Mouse (Mus musculus) gastrocnemius, adult 8-10 months (tissue): Measurements from ENCODE around the gene Zfp553. TPM values are rescaled to one million over a fixed set of nuclear protein-coding genes. Genes with fewer than 3 reads are reported as not detected.

Experiments used
- DNase-seq, 2 experiments: peaks; one replicate each; pipeline ENCODE4 v3.0.0; 2022; ENCODE audit warnings: low spot score in 2 of 2
- total RNA-seq, 4 experiments: library from RNA; stranded (reverse); gene quantifications; 2 replicates each; pipeline ENCODE4 v1.2.4; 2022

Zfp553 gene
- total RNA-seq, 4 experiments from 2014 or later: 4.2 to 5.5 (median 4.8) TPM

DNA sequence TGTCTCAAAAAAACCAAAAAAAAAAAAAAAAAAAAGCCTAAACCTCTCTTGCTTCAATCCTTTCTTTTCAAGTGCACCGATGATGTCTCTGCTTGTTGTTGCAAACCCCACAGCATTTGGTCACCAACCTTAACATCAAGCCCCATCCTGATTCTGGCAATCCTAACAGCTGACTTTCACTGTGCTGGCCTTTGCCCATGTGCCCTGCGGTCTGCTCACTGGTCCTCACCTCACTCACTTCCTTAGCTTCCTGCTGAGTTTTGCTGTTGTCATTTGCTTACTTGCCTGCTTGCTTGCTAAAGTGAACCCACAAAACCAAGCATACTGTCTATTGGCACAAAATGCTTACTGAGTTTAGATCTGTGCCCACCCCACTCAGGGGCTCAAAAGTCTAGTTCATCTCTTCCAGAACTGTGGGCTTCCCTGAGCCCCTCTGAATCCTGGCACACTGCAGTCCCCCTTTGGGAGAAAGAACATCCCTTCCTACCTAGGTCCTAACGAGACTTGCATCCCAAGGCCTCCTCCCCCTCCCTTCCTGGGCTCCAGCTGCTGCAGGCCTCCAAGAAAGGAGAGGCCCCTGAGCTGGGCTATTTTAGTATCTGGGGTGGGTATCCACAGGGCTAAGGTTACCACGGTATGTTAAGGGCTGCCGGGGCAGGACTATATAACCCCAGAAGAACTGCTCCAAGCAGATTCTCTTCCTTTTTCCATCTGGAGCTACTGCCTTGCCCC lies 21.7 kb upstream of the Zfp553 start:
- DNase-seq: peak; percentile 57 to 77

DNA sequence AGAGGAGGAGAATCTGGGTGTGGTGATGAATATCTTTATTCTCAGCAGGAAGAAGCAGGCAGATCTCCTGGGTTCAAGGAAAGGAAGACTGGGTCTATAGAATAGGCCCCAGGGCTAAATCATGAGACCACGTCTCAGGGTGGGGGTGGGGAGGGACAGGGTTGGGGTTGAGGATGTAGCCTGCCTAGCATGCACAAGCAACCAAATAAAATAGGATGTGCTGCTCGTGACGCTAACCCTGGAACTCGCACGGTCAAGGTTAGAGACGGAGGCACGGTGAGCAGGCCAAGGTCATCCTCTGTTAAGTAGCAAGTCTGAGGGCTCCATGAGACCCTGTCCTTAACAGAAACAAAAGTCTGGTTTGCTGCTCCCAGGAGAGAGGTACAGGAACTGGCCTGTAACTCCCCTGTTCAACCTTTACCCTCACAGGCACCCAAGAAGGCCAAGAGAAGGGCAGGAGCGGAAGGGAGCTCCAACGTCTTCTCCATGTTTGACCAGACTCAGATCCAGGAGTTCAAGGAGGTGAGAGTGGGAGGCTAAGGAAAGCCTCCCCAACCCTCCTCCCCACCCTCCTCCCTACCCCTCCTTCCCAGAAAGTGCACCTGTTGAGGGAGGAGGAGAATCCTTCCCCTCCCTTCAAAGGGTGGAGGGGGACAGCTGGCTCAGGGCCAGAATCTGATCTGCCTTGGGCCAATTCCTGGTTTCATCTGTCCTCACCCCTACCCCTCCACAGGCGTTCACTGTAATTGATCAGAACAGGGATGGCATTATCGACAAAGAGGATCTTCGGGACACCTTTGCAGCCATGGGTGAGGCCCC lies 20.2 kb upstream of the Zfp553 start:
- DNase-seq: peak; percentile 26 to 50

DNA sequence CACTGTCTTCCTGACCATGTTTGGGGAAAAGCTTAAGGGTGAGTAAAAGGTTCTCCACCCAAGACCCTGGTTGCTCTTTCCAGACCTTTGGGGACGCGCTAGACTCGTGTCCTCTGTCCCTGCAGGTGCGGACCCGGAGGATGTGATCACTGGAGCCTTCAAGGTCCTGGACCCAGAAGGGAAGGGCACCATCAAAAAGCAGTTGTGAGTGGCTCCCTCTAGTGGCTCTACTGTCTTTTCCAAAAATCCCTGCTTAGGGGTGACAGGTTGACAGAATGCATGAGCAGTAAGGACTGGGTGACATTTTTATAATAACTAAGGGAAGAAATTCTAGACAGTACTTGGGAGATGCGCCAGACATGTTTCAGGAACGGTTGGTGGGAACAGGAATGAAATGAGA lies 19.4 kb upstream of the Zfp553 start:
- no peak for DNase-seq

DNA sequence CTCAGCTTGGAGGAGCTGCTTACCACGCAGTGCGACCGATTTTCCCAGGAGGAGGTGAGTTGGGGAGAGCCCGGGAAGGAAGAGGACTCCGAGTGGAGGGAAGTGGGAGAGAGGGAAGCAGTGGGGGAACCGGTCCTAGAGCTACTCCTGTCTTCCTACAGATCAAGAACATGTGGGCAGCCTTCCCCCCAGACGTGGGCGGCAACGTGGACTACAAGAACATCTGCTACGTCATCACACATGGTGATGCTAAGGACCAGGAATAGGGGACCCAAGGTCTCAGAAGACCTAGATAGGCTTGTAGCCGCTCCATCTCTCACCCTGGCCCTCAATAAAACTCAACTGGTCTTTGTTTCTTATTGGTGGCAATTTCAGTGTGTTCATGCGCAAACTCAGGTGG lies 18.9 kb upstream of the Zfp553 start:
- DNase-seq: no peak

DNA sequence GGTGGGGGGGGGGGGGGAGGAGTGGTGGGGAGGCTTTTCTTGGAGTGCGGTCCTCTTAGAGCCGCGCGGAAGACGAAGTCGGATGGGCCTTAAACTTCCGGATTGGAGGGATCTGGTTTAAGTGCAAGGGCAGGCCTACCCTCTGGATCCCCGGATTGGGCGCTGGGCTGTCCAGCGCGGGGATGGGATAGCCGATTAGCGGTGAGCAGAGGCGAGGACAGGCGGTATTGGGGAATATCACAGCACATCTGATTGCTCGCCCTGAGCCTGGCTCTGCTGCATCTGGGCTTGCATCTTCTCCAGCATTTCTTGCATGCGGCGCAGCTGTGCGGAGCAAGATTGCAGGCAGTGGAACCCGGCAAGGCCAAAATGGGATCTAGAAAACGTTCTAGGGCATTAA lies 18.3 kb upstream of the Zfp553 start:
- peak; percentile 20 to 40 for DNase-seq

DNA sequence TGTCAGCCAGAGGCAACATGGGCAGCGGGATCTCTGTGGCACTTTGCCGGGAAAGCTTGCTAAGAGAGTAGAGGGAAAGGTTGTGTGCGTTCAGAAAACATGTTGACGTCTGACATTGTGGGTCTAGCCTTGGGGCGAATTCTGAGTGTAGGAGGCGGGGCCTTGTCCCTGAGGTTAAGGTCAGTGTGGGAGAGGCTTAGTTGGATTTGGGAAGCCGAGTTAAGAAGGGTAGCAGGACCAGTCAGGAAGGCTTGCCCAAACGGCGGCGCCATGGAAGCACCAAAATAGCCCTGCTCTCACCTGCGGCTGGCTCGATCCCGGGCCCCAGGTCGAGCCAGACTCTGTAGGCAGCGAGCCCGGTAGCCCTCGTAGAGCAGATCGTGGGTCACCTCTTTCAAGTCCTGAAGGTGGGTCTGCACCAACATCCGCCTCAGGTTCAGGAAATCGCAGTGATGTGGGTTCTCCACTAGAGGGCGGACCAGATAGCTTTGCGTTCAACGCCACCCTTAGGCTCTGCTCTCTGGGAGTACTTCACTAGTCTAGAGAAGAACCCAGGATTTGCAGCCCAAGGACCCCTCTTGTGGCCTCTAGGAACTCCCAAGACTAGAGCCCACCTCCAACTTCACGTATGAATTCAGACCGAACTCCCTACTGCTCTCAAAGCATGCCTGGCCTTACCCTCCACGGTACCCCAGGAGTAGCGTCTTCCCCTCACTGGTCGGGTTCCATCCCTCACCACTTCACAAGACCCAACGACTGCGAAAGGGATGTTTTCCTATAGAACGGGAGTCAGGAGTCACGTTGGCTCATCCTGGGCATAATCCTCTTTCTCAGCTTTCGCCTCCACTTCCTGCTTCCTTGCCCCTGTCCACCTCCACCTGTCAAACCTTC lies 17.6 kb upstream of the Zfp553 start:
- DNase-seq: peak; percentile 59 to 74

DNA sequence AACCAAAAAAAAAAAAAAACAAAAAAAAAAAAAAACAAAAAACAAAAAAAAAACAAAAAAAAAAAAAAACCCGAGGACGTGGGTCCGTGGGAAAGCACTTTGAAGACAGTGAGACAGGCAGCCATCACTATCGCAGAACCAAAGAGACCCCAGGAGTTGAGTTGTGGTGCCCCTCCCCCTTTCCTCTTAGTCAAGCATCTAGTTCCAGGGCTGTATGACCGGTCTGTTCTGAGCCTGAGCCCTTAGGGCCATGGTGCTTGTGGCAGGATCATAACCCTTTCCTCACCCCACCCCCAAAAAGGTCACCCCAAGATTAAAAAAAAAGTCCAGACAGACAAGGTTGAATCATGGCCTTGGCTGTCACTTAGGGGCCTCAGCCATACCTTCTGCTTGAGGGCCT lies 16.6 kb upstream of the Zfp553 start:
- DNase-seq: no peak

DNA sequence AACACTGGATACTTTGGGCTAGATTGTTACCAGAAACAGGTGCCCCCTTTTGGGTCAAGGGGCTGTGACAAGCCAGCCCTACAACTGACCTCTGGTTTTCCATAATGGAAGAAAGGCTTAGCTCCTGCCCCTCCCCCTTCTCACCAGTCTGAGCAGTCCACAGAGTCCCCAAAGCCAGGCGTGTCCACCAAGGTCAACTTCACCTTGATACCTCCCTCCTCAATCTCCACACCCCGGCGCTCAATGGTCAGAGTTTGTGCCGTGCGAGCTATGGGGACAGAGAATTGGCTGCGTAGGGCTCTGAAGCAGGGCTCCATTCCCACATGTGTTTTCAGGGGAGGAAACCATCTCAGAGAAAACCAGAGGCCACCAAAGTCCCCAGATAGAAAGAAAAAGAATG lies 15.4 kb upstream of the Zfp553 start:
- no peak for DNase-seq

DNA sequence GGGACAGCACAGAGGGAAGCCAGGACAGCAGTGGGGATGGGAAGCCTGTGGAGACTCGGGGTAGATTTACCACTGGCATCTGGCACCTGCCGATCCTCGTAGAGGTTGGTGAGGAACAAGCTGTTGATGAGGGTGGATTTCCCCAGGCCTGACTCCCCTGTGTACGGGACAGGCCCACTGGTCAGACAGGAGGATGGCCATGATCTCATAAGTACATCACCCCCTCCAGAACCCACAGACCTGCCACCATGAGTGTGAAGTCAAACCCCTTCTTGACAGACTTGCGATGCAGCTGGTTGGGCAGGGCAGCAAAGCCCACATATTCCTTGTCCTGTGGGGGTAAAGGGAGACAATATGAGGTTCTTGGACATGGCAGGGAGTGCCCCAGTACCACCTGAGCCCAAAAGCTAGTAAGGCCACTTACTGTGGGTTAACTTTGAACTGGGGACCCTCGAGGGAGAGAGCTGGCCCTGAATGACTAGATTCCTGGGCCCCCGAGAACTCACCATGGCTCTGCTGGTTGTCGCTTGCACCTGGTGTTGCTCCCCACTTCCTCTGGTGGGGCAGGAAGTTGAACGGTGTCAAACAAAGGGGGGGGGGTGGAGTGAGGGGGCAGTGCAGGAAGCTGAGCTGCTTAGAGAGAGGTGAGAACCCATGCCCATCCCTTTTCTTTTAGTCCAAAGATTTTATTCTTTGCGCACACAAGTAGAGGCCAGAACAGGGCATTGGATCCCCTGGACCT lies 14.8 kb upstream of the Zfp553 start:
- no peak for DNase-seq

DNA sequence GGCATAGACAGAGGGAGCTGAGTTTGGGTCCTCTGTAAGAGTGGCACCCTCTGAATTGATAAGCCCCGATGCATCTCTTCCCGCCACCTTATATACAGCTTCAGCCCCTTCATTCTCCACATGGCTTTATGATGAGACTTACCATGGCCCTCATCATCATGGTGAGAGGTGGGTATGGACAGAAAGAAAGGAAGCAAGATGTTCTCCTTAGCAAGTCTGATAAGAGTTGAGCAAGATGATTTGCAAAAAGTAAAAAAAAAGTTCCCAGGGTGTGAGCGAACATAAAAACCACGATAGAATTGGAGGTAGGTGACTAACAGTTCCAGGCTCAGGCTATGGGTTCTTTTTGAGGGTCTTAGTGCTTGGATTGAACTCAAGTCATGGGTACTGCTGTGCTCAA lies 14.2 kb upstream of the Zfp553 start:
- no peak for DNase-seq

DNA sequence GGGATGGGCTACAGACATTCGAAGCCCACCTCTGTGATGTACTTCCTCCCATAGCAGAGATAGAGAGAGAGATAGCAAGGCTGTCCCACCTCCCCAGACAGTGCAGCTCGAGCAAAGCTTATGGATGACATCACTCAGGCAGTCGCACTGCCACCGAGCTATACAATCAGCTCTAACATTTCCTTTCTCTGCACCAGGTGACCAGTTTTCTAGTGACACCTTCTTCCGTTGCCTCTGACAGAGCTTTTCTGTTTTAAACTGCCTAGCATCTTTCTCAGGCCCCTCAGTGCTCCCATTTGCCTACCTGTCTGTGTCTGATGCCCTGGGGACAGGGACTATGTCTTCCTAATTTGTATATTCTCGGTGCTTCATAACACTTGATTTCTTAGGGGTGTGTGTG lies 12.4 kb upstream of the Zfp553 start:
- DNase-seq: no peak

DNA sequence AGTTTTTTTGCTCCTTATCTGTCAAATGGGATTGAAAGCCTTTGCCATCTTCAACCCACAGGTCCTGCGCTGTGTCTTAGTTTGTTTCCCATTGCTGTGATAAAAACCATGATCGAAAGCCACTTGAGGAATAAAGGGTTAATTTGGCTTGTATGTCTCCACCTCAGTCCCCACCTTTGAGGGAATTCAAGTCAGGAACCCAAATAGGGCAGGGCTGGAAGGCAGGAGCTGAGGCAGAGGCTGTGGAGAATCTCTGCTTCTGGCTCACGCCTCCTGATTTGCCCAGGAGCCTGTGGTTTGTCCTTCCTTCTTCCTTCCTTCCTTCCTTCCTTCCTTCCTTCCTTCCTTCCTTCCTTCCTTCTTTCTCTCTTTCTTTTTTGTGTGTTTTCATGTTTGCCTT lies 9.8 kb upstream of the Zfp553 start:
- no peak for DNase-seq

DNA sequence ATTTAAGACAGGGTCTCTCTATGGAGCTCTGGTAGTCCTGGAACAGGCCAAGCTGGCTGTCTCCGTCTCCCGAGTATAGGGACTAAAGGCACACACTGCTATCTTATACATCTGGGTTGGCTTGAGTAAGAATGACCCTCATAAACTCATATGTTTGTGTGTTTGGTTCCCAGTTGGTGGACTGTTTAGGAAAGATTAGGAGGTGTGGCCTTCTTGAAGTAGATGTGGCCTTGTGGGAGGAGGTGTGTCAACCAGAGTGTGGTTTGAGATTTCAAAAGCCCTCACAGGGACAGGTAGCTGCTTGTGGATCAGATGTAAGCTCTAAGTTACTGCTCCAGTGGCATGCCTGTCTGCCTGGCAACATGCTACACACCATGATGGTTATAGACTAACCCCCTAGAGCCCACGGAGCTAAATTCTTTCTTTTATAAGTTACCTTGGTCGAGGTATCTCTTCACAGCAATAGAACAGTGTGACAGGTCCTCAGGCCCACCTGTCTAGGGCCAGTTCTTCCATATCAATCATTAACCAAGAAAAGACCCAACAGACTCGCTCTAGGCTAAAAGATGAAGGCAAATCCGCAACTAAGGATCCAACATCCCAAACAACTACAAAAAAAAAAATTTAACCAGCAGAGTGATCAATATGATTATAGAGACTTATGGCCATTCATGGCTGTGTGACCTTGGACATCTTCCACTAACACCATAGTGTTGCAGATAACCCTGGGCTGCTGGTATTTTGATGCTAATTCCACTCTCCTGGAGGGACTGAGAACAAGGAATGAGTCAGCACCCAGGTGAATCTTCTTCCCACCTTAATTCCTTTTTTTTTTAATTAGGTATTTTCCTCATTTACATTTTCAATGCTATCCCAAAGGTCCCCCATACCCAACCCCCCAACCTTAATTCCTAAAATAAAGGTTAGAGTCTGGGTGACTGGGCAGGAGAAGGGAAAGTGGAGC lies 9.1 kb upstream of the Zfp553 start:
- no peak for DNase-seq

DNA sequence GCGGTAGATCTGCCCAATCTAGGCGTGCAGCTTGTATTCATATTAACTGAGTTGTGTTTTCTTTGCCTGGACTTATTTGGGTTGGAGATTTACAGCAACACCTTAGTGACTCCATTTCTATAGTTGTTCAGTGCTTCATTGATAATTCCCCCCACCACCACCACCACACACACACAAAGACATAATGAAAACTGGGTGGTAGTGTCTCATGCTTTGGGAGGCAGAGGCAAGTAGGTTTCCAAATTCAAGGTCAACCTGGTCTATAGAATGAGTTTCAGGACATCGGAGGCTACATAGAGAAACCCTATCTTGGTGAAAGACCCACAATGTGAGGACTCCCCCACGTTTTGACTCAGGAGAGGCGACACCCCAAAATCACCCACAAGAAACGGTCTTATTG lies 8.2 kb upstream of the Zfp553 start:
- DNase-seq: no peak

DNA sequence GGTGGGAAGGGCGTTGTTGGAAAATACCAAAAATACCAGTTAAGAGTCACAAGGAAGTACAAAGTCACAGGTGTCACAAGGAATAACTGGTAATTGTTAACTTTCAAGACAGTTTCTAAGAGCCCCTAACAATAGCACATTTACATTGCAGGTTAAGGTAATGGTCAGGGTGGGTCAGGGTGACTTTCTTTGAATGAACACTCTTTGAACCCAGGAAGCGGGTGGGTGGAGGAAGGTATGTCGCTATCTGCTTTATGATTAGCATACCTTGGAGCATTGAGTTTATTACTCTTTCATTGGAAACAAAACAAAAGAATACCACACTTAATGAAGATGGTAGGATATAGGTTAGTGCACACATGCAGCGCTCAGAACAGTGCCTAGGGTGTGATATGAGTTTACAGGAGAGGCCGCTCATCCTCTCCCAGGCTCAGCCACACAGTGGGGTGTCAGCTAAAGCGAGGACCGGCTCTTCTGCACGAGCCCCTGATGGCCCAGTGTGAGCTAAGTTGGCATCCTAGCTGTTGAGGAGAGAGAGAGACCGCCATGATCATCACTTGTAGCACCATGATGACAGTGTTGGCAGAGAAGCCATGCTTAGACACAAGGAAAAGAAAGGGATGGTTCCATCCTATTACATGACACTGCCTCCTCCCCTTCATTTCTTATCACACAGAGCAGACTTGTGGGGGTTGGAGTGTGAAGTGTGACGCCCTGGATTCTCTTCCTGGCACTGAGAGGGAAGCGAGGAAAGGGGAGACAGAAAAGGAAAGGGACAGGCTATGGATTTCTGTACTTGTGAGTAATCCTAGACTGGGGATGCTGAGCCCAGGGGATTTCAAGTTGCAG lies 7.5 kb upstream of the Zfp553 start:
- no peak for DNase-seq

DNA sequence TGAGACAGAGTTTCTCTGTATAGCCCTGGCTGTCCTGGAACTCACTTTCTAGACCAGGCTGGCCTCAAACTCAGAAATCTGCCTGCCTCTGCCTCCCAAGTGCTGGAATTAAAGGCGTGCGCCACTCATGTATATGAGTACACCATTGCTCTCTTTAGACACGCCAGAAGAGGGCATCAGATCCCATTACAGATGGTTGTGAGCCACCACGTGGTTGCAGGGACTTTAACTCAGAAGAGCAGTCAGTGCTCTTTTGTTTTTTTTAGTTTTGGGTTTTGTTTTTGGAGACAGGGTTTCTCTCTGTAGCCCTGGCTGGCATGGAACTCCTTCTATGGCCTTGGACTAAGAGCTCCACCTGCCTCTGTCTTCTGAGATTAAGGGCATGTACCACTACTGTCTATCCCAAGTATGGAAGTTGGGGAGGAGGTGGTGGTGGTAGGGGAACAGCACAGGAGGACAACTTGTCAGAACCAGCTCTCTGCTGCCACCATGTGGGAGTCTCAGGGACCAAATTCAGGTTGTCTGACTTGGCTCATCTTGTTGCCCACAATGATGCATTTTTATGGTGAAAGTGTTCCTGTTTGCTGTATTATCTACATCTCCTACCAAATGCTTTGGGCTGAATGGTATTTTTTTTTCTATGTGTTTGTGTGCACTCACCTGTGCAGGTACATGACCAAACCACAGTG lies 4.1 kb upstream of the Zfp553 start:
- peak in 1 of 2 experiments; percentile 64 for DNase-seq

DNA sequence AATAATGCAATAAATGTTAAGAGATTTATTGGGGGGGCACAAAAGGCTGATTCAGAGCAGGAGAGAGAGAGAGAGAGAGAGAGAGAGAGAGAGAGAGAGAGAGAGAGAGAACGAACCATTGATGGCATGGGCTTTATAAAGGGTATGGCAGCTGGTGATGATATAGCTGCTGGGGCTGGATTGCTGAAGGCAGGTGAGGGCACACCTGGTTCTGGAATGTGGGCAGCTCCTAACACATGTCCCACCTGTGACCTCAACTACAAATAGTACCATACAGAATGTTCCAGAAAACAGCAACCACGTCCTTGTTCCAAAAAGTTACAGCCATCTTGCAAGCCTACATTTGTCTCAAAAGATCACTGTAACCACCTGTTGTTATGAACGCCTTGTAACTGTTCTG lies 1.5 kb upstream of the Zfp553 start:
- DNase-seq: no peak

DNA sequence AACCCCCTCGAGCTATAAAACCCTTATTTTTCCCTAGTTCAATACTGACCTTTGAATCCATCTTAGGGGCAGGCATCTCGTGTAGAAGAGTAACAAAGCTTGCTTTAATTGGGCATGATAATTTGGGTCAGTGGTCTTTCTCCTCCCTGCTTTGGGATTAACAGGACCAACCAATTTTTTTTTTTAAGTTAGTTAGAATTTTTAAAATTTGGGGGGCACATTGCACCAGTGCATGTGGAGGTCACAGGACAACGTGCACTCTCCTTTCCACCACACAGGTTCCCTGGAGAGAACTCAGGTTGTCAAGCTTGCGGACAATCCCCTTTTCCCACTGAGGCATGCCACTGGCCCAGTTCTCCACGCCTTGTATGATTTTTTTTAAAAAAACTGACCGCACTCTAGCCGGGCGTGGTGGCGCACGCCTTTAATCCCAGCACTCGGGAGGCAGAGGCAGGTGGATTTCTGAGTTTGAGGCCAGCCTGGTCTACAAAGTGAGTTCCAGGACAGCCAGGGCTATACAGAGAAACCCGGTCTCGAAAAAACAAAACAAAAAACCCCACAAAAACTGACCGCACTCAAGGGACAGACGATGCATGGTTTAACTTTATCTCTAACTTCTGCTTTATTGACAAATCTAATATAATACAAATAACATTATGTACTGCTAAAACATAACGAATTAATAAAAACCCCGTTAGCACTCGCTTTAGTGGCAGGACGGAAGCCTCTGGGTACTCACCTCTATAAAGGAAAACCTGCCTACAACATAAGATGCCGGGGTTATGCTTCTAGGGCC lies 837 bp upstream of the Zfp553 start:
- DNase-seq: no peak
